ENCODE assay signal across 20 mouse cellular contexts in genomic region chr17:14720912-14721311, GRCm38 (mm10). TPM values are rescaled to one million over a fixed set of nuclear protein-coding genes. Genes with fewer than 3 reads are reported as not detected.
DNase-seq lines count a peak whose midpoint lies in the region; ATAC-seq and TF ChIP-seq lines count a peak whose summit lies in the region.
"Had no signal": no experiment of that assay in that cellular context is flagged by ENCODE, and none has a peak within 500 bp of the region (broad histone marks: within the 10 kb centered on the region; RNA-seq: fewer than 3 reads in every experiment).

No protein-coding gene starts in this region.

- H3K4me1 ChIP-seq in lung, postnatal 0 days (ENCODE audit: insufficient read depth, low read depth, low read length): no peaks in the 10 kb centered on the region; the same call in 1 of the 2 replicates
- no peaks in the 10 kb centered on the region for H3K4me1 ChIP-seq in lung, adult 2 months (ENCODE audit: control insufficient read depth, insufficient read depth, low read length)
- no peaks in the 10 kb centered on the region for H3K4me1 ChIP-seq in heart, embryonic 15.5 days (replicated peaks)
- H3K4me1 ChIP-seq in small intestine, adult 2 months (ENCODE audit: control insufficient read depth, insufficient read depth, insufficient read length, low read length): no peaks in the 10 kb centered on the region
- H3K4me1 ChIP-seq in hindbrain, embryonic 11.5 days (replicated peaks; ENCODE audit: control insufficient read depth, insufficient read depth, low read length): no peaks in the 10 kb centered on the region
- H3K4me1 ChIP-seq: forebrain, embryonic 12.5 days; hindbrain, embryonic 13.5 days; kidney, embryonic 15.5 days; liver, embryonic 15.5 days had no signal

- no peak overlapping the region for H3K27ac ChIP-seq in lung, postnatal 0 days (ENCODE audit: low read length)
- peak overlapping the region; percentile 37; the same call in 1 of the 2 replicates for H3K27ac ChIP-seq in heart, embryonic 15.5 days
- peak overlapping the region; percentile 46 for H3K27ac ChIP-seq in small intestine, adult 2 months (ENCODE audit: insufficient read depth, low read depth, low read length)
- no peak overlapping the region for H3K27ac ChIP-seq in hindbrain, embryonic 11.5 days (ENCODE audit: low read depth, low read length)
- H3K27ac ChIP-seq: forebrain, embryonic 12.5 days; hindbrain, embryonic 13.5 days; kidney, embryonic 15.5 days; liver, embryonic 15.5 days; midbrain, embryonic 12.5 days; neural tube, embryonic 12.5 days had no signal

- no peak for TF ChIP-seq CTCF in lung, postnatal 0 days (IDR thresholded peaks at IDR 0.05)
- no peak for TF ChIP-seq CTCF in lung, adult 2 months (IDR thresholded peaks at IDR 0.05; ENCODE audit: insufficient read depth, low read length)
- no peak for TF ChIP-seq CTCF in small intestine, adult 2 months (IDR thresholded peaks at IDR 0.05; ENCODE audit: extremely low read depth, insufficient read length, insufficient replicate concordance, low read depth, low read length)

- ATAC-seq in lung, postnatal 0 days: no peak
- ATAC-seq in heart, embryonic 15.5 days (replicated peaks; ENCODE audit: insufficient number of reproducible peaks, insufficient read depth, low FRiP score, low read depth): no peak
- no peak for ATAC-seq in hindbrain, embryonic 11.5 days (ENCODE audit: low FRiP score)
- ATAC-seq: inflammation-experienced regulatory T-cells, adult 6 months had no signal

- no peaks in the 10 kb centered on the region for H3K9me3 ChIP-seq in lung, postnatal 0 days (ENCODE audit: low read length)
- H3K9me3 ChIP-seq in heart, embryonic 15.5 days (replicated peaks): no peaks in the 10 kb centered on the region
- no peaks in the 10 kb centered on the region for H3K9me3 ChIP-seq in hindbrain, embryonic 11.5 days (ENCODE audit: control insufficient read depth, low read length)
- H3K9me3 ChIP-seq: forebrain, embryonic 12.5 days; hindbrain, embryonic 13.5 days; kidney, embryonic 15.5 days; liver, embryonic 15.5 days; midbrain, embryonic 12.5 days; neural tube, embryonic 12.5 days had no signal

- no peak overlapping the region for H3K9ac ChIP-seq in lung, postnatal 0 days (replicated peaks; ENCODE audit: low read depth)
- no peak overlapping the region for H3K9ac ChIP-seq in heart, embryonic 15.5 days
- no peak overlapping the region for H3K9ac ChIP-seq in hindbrain, embryonic 11.5 days (ENCODE audit: low read depth, low read length)
- H3K9ac ChIP-seq: forebrain, embryonic 12.5 days; hindbrain, embryonic 13.5 days; kidney, embryonic 15.5 days; liver, embryonic 15.5 days; midbrain, embryonic 12.5 days; neural tube, embryonic 12.5 days had no signal

- TF ChIP-seq POLR2A in lung, adult 2 months (IDR thresholded peaks at IDR 0.05; ENCODE audit: borderline replicate concordance, extremely low read depth, low read depth, low read length): no peak
- no peak for TF ChIP-seq POLR2A in small intestine, adult 2 months (IDR thresholded peaks at IDR 0.05; ENCODE audit: low read depth, low read length)

- intact Hi-C loops in heart, postnatal 25 days (cut with DNase I): no loop called here
- intact Hi-C loops in left cerebral cortex, postnatal 10 days (cut with DNase I): no loop called here

- no peak overlapping the region for H3K4me2 ChIP-seq in lung, postnatal 0 days (replicated peaks; ENCODE audit: low read depth, low read length)
- no peak overlapping the region for H3K4me2 ChIP-seq in heart, embryonic 15.5 days
- H3K4me2 ChIP-seq in hindbrain, embryonic 11.5 days (replicated peaks; ENCODE audit: low read depth, low read length): no peak overlapping the region
- H3K4me2 ChIP-seq: forebrain, embryonic 12.5 days; hindbrain, embryonic 13.5 days; kidney, embryonic 15.5 days; liver, embryonic 15.5 days; midbrain, embryonic 12.5 days; neural tube, embryonic 12.5 days had no signal

- no peak overlapping the region for H3K4me3 ChIP-seq in lung, postnatal 0 days (ENCODE audit: low read depth, low read length)
- no peak overlapping the region for H3K4me3 ChIP-seq in lung, adult 2 months (replicated peaks; ENCODE audit: extremely low read depth, low read depth, low read length)
- H3K4me3 ChIP-seq in heart, embryonic 15.5 days: no peak overlapping the region
- no peak overlapping the region for H3K4me3 ChIP-seq in small intestine, adult 2 months (ENCODE audit: low read depth, low read length)
- H3K4me3 ChIP-seq in hindbrain, embryonic 11.5 days (ENCODE audit: low read depth, low read length): no peak overlapping the region
- H3K4me3 ChIP-seq: forebrain, embryonic 12.5 days; hindbrain, embryonic 13.5 days; kidney, embryonic 15.5 days; liver, embryonic 15.5 days; midbrain, embryonic 12.5 days; neural tube, embryonic 12.5 days had no signal

- no peaks in the 10 kb centered on the region for H3K36me3 ChIP-seq in lung, postnatal 0 days (ENCODE audit: insufficient read depth, low read length)
- H3K36me3 ChIP-seq in heart, embryonic 15.5 days: no peaks in the 10 kb centered on the region
- H3K36me3 ChIP-seq in small intestine, adult 2 months (ENCODE audit: control insufficient read depth, insufficient read depth, low read length): no peaks in the 10 kb centered on the region
- no peaks in the 10 kb centered on the region for H3K36me3 ChIP-seq in hindbrain, embryonic 11.5 days (ENCODE audit: control insufficient read depth, insufficient read depth, low read length)
- H3K36me3 ChIP-seq: forebrain, embryonic 12.5 days; hindbrain, embryonic 13.5 days; kidney, embryonic 15.5 days; liver, embryonic 15.5 days; midbrain, embryonic 12.5 days; neural tube, embryonic 12.5 days had no signal

- peak; percentile 53 to 60 for DNase-seq in heart, adult 9 months (ENCODE audit: low spot score in 2 of 2)
- no peak for DNase-seq in heart, postnatal 25 days (ENCODE audit: low spot score)
- DNase-seq in lung, postnatal 0 days (ENCODE audit: low spot score): peak; percentile 15
- DNase-seq in lung, adult 2 months: no peak
- no peak for DNase-seq in hindbrain, embryonic 11.5 days (ENCODE audit: low spot score)
- no peak for DNase-seq in left cerebral cortex, postnatal 10 days (ENCODE audit: extremely low spot score in 1 of 2, low spot score in 2 of 2)
- DNase-seq: cerebellum, adult 8-10 months; right cerebral cortex, adult 18-20 months; thymus, adult 2 months had no signal

- TF ChIP-seq EP300 in lung, postnatal 0 days (IDR thresholded peaks at IDR 0.05): no peak

- no peaks in the 10 kb centered on the region for H3K27me3 ChIP-seq in lung, postnatal 0 days (replicated peaks; ENCODE audit: insufficient read depth, low read length)
- no peaks in the 10 kb centered on the region for H3K27me3 ChIP-seq in heart, embryonic 15.5 days
- no peaks in the 10 kb centered on the region for H3K27me3 ChIP-seq in small intestine, adult 2 months (ENCODE audit: control insufficient read depth, insufficient read depth, low read length)
- no peaks in the 10 kb centered on the region for H3K27me3 ChIP-seq in hindbrain, embryonic 11.5 days (ENCODE audit: control insufficient read depth, insufficient read depth, low read length)
- H3K27me3 ChIP-seq: forebrain, embryonic 12.5 days; kidney, embryonic 15.5 days; liver, embryonic 15.5 days; midbrain, embryonic 12.5 days; neural tube, embryonic 12.5 days had no signal

- WGBS in lung, postnatal 0 days: 62% methylated on average over 4 of the region's 4 CpGs
- WGBS in lung, adult 2 months: 70% methylated on average over 4 of the region's 4 CpGs
- WGBS in heart, embryonic 15.5 days: 69% methylated on average over 4 of the region's 4 CpGs
- 79% methylated on average over 4 of the region's 4 CpGs for WGBS in small intestine, adult 2 months
- 80% methylated on average over 4 of the region's 4 CpGs for whole genome bisulfite sequencing in hindbrain, embryonic 11.5 days

RNA-seq across cellular contexts. Expression of gene Thbs2, which starts 26.9 kb away (rescaled TPM):
- total RNA-seq in heart, postnatal 25 days (2021): 10 to 100 TPM; 14.6 to 16.5 TPM
- polyA plus RNA-seq in lung, postnatal 0 days (2015; fragmentation: Nextera tagmentation; extraction: Ambion mirVana): 5.1 and 5.4 TPM in 2 replicates
- polyA plus RNA-seq in lung, adult 2 months (2012; rRNA removed): 2.3 and 3.5 TPM in 2 replicates
- polyA plus RNA-seq in heart, embryonic 15.5 days (2015; fragmentation: Nextera tagmentation; extraction: Ambion mirVana): 32.7 and 45.9 TPM in 2 replicates
- polyA plus RNA-seq in small intestine, adult 2 months (2012; rRNA removed): 2.6 and 3.8 TPM in 2 replicates
- 7.9 and 8.0 TPM in 2 replicates for polyA plus RNA-seq in hindbrain, embryonic 11.5 days (2014; fragmentation: Nextera tagmentation; extraction: Ambion mirVana)
- 1 to 10 TPM; 7.5 to 7.9 TPM for total RNA-seq in left cerebral cortex, postnatal 10 days (2021)
- total RNA-seq: granulocyte monocyte progenitor cell, adult 5-6 weeks; monocyte, adult 5-6 weeks had no signal

Comparison
In these comparisons a context has a peak if more than half of its experiments do, and no peak if none do; other contexts are left out.
1. DNase-seq: peak in heart, adult 9 months (2 of 2) and lung, postnatal 0 days (single experiment); none in heart, postnatal 25 days (single experiment), lung, adult 2 months (single experiment), hindbrain, embryonic 11.5 days (single experiment) and left cerebral cortex, postnatal 10 days (0 of 2).
2. H3K27ac ChIP-seq: peak in heart, embryonic 15.5 days (single experiment) and small intestine, adult 2 months (single experiment); none in lung, postnatal 0 days (single experiment) and hindbrain, embryonic 11.5 days (single experiment).